Mouse (Mus musculus) gonadal fat pad, adult 2 months (tissue): ENCODE results near the gene Ephb4. TPM values are rescaled to one million over a fixed set of nuclear protein-coding genes. Genes with fewer than 3 reads are reported as not detected.

Source experiments
- DNase-seq: peaks from one replicate; pipeline ENCODE4 v3.0.0-alpha.2; 2012; ENCODE audit warnings: low read depth
- polyA plus RNA-seq: library from polyadenylated mRNA; depleted of rRNA; stranded (reverse); fragments of >200 nt; gene quantifications from 2 replicates; pipeline ENCODE4 v1.2.3, GENCODE M21; 2012

The Ephb4 gene
- polyA plus RNA-seq, 1 experiment: 30.8 TPM

DNA sequence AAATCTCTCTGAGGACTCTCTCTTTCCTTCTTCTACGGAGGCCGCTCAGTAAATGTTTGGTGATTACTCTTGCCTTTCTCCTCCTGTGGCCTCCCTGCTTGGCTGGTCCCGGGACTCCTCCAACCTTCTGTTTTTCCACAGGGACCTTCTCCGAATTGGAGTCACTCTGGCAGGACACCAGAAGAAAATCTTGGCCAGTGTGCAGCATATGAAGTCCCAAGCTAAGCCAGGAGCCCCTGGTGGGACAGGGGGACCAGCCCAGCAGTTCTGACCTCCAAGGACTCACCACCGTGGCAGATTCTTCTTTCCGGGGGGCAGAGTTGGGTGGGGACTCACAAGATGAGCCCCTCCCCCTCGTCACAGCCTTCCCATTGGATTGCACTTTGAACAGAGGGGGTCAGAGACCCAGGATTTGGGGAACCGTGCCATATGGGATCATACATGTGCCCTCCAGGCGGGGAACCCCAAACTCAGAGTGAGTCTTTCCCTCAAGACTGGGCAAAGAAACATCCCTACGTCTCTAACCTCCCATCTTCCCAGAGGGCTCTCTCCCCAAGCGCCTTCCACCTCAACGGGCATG, 23.6 kb downstream of the Ephb4 start:
- DNase-seq: no peak

DNA sequence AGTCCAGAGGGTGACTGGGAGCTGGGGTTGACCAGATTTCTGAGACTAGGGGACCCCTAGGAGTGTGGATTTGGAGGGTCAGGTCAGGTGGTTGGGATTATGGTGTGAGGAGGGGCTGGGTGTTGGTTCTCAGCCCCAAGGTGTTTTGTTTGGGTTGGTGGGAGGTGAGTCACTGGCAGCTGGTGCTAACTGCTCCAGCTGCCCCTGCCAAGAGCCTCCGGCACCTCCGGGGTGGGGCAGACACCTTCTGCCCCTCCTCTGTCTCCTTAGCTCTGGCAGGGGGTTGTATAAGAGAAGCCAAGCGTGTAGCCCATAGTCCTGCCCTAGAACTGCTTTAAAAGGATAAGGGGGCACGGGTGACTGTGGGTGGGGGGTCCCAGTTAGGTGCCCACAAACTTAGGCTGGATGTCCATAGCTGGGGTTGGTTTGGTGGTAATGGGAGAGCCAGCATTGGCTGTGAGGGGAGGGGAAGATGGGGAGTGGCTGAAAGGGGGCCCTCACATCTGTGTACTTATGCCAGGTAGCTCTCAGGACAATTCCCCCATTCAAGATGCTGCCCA, 24.7 kb downstream of the Ephb4 start:
- no peak for DNase-seq

DNA sequence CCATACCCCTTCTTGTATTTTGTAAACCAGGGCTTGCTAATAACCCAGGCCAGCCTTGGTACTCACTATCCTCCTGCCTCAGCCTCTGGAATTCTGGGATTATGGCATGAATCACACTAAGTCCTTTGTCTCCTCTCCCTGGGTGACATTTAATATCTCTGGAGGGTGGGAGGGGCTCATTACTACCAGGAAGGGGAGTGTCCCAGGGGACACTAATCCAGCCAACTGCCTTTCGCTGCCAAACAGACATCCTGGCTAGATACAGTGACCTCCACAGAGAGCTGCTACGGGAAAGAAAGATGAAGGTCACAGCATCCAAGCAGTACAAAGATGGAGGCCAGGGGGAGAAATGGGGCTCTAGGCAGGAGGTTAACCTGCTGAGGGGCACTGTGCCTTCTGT, 25.7 kb downstream of the Ephb4 start:
- no peak for DNase-seq

DNA sequence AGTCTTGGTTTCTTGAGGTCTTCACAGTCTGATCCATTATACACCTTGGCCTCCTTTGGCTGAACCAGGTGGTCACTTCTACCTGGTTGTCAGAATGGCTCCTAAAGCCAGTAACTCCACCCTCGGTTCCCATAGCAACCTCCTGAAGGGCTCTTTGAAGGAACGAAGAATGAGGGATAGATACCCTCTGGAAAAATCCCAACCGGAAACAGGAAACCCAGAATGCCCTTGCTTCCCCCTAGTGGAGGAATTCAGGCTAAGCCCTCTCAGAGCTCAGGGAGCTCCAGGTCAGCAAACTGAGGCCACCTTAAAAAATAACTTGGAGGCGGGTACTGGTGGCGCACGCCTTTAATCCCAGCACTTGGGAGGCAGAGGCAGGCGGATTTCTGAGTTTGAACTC, 26.3 kb downstream of the Ephb4 start:
- no peak for DNase-seq

DNA sequence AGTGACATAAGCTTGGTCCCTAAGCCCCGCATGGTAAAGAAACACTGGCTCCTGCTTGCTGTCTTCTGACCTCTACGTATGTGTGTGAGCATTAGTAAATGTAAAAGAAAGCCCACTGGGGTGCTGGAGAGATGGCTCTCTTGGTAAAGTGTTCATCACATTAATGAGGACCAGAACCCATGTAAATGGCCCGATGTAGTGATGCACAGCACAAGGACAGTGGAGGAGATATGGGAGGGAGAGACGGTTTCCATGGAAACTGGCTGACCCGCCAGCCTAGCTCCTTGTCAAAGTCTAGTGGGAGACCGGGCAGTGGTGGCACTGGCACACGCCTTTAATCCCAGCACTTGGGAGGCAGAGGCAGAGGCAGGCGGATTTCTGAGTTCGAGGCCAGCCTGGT, 26.8 kb downstream of the Ephb4 start:
- DNase-seq: no peak

DNA sequence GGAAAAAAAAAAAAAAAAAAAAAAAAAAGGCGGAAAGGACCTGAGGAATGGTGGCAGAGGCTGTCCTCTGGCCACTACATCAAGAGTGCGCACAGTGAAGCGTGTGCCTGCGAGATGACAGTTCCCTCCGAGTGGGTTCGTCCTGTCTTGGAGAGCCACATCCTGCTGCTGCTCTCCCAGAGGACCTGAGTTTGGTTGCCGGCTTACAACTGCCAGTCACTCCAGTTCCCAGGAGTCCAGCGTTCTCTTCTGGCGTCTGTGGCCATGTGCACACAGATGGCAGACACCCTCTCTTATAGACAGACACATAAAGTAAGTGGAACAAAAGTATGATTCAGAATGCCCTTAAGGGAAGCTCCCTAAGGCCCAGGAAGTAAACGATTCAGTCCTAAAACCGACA, 27.3 kb downstream of the Ephb4 start:
- no peak for DNase-seq

DNA sequence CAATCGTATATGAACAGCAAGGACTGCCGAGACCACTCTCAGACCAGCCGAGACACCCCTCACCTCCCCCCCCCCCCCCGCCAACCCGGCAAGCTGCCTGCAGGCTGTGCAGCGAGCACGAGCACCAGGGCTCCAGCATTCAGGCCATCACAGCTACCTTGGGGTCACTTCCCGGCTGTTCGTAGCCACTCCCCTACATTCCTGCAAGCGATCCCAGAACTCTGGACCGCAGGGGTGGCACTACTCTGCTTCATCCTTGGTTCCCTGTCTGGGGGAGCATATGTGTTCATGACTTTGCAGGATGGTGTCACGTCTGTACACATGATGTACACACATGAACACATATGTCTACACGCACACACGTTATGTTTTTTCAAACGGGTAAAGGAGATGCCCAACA, 27.7 kb downstream of the Ephb4 start:
- DNase-seq: no peak

DNA sequence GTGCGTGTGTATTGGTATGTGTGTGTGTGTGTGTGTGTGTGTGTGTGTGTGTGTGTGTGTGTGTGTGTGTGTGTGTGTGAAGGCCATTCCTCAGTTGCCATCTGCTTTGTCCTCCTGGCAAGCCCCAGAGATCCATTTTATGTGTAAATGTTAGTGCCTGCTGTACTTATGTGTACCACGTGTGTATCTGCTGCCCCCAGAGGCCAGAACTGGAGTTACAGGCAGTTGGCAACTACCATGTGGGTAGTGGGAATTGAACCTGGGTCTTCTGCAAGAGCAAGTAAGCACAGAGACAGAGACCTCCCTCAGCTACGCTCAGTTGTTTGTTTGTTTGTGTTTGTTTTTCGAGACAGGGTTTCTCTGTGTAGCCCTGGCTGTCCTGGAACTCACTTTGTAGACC, 31.2 kb downstream of the Ephb4 start:
- DNase-seq: no peak

DNA sequence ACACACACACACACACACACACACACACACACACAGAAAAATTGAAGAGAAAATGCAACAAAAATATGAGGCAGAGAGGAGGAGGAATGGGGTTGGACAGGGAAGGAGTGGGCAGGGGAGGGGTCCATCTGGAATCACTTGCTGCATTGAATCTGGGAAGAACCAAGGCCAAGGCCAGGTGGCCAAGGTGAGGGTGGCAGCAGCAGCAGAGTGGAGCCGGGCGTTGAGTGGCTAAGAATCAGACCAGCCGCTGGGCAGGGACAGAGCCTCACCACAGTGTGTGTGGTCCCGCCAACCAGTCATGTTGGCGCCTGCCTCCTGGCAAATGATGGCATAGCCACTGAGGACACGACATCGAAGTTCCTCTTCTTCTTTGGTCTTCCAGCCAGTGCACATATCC, 33.5 kb downstream of the Ephb4 start:
- DNase-seq: no peak

DNA sequence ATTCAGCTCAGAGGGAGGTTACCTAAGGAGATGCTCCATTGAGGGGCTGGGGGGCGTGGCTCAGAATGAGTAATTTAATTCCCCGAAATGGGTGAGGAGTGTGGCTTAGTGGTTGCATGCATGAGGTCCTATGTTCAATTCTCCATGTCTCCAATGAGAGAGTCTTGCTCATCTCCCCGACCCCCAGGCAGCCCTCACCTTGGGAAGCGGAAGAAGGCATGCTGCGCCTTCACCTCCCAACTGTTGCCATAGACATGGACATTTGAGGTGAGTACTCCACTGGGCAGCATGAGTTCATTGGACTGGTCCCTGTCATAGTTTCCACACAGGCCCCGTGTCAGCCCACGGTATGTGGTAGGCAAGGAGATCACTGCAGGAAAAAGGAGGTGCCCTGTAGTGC, 36.8 kb downstream of the Ephb4 start:
- DNase-seq: no peak

DNA sequence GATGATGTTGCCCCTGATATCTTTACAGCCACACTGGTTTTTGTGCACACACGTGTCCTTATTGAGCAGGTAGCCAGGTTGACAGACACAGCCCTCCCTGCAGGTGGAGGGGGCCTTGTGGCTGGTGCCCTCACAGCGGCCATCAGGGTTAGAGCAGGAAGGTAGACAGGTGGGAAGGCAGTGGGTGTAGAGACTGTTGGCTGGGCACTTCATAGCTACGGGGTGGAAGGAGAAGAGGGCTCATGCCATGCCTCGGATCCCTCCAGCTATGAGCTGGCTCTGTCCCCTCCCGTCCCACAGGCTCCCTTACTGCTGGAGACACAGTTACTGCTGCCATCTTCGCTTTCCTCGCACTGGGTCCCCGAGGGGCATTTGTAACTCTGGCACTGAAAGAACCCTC, 41.7 kb downstream of the Ephb4 start:
- no peak for DNase-seq

DNA sequence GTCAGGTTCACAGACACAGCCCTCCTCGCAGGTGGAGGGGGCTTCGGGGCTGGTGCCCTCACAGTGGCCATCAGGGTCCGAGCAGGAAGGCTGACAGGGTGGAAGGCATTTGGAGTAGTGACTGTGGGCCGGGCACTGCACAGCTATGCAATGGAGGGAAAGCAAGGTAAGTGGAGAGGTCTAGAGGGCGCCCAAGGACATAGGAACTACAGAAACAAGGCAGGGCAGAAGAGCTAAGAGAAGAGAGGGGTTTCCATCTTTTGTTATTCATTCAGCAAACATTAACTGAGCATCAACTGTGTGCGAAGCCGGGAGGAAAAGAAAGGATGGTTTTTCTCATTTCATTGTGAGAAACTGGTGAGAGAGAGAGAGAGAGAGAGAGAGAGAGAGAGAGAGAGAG, 44.5 kb downstream of the Ephb4 start:
- no peak for DNase-seq

DNA sequence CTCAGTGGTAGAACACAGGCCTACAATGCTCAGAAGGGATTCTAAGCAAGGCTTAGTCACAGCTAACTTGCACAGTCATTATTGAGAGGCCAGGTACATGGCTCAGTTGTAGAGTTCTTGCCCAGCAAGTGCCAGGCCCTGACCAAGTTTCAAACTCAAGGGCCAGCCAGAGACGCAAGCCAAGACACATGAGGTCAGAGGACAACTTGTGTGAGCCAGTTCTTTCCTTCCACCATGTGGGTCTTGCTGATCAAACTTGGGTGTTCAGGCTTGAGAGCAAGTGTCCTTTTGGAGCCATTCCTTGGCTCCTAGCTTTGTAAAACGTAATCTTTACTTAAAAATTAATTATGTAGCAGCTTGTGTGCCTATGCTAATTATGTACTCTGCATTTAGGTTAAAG, 54.2 kb downstream of the Ephb4 start:
- DNase-seq: peak; percentile 20

DNA sequence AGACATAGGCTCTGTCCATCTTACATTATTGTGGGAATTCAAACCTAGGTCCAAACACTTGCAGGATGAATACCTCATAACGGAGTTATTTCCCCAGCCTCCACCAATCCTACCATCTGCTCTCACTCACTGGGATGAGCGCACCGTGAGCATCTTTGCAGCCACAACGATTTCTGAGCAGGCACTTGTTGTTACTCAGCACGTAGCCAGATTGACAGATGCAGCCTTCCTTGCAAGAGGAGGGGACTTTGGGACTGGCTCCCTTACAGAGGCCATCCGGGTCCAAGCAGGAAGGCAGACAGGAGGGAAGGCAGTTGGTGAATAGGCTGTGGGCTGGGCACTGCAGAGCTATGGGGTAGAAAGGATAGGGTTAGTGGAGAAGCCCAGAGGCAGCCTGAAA, 59.5 kb downstream of the Ephb4 start:
- DNase-seq: no peak

DNA sequence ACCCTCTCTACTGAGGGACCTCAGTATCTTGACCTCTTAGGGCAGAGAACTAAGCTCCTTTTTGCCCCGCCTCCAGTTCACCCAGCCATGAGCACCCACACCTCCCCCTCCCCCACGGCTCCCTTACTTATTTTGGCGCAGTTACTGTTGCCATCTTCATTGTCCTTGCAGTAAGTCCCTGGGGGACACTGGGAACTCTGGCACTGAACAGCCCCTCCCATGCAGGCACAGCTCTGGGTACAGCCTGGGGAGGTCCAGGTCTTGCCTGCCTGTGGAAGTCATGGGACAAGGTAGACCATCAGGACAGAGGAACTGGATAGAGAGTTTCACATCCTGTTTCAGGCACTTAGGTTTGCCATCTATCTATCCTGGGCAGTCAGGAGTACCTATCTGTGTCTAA, 60.2 kb downstream of the Ephb4 start:
- DNase-seq: no peak

DNA sequence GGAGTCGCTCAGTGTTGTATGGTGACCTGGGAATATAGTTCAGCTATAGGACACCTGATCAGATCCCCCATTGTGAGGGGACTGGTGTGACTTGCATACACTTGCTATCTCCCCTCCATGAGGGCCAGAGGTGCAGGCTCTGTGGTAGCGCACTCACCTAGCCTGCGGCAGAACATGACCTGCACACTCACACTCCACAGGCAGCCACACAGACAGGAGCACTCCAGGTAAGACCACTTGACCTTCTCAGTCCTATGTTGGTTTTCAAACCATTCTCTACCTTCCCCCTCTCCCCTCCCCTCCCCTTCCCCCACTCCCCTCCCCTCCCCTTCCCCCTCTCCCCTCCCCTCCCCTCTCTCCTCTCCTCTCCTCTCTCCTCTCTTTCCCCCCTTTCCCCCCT, 60.6 kb downstream of the Ephb4 start:
- DNase-seq: no peak

DNA sequence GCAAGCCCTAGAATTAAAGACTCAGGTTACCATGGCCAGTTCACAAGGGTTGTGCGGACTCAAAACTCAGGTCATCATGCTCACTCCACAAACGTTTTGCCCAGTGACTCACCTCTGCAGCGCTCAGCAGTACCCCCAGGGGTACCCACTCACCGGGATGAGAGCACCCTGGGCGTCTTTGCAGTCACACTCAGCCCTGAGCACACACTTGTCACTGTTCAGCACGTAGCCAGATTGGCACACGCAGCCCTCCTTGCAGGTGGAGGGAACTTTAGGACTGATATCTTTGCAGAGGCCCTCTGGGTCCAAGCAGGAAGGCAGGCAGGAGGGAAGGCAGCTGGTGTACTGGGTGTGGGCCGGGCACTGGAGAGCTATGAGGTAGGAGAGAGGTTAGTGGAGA, 61.3 kb downstream of the Ephb4 start:
- no peak for DNase-seq

DNA sequence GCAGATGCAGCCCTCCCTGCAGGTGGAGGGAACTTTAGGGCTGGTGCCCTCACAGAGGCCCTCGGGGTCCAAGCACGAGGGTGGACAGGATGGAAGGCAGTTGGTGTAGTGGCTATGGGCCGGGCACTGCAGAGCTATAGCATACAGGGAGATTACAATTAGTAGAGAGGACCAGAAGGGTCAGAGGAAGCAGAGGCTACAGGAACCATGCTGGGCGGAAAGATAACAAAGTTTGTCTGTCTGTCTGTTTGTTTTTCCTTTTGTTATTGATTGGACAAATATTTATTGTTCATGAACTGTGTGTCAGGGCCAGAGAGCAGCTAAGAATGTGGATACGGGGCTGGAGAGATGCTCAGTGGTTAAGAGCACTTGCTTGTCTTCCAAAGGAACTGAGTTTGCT, 64.3 kb downstream of the Ephb4 start:
- no peak for DNase-seq

DNA sequence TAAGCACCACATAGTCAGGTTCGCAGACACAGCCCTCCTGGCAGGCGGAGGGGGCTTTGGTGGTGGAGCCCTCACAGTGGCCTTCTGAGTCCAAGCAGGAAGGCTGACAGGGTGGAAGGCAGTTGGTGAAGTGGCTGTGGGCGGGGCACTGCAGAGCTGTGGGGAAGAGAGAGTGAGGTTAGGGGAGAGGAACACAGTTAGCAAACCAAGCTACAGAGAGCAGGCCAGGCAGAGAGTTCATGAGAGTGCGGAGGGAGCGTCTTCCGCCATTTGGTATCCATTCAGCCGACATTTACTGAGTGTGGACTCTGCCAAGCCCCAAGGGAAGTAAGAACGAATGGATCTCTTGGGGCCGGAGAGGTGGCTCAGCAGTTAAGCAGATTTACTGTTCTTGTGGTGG, 69.2 kb downstream of the Ephb4 start:
- DNase-seq: no peak

DNA sequence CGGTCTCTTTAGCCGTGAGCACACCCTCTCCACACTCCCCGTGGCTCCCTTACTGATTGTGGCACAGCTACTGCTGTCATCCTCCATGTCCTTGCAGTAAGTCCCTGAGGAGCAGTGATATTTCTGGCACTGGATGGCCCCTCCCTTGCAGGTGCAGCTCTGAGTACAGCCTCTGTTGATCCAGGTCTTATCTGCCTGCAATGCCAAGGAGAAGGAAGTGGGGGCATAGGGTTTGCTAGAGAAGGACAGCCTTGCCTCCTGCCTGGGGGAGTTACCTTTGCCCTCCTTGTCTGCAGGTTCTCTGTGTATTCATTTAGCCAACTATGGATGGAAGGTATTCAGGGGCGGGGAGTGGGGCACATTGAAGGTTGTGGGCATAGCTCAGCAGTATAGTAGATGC, 69.9 kb downstream of the Ephb4 start:
- no peak for DNase-seq

DNA sequence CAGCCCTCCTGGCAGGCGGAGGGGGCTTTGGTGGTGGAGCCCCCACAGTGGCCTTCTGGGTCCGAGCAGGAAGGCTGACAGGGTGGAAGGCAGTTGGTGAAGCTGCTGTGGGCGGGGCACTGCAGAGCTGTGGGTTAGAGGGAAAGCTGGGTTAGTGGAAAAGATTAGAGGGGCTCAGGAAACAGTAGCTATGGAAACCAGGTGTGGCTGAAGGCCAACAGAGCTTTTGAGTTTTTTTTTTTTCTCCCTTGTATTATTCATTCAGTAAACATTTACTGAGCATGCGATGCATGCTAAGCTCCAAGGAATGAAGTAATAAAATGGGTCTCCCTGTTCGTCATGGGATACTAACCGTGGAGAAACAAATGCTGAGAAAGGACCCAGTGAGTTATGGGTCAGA, 75.7 kb downstream of the Ephb4 start:
- no peak for DNase-seq
